Mouse (Mus musculus) thymus, postnatal 36 days (tissue): Measurements from ENCODE around the gene Slc25a19.

Experiments used
- DNase-seq, 2 experiments: peaks; one replicate each; pipeline ENCODE4 v3.0.0; 2022; ENCODE audit warnings: mixed read lengths in 2 of 2

The Slc25a19 gene

DNA sequence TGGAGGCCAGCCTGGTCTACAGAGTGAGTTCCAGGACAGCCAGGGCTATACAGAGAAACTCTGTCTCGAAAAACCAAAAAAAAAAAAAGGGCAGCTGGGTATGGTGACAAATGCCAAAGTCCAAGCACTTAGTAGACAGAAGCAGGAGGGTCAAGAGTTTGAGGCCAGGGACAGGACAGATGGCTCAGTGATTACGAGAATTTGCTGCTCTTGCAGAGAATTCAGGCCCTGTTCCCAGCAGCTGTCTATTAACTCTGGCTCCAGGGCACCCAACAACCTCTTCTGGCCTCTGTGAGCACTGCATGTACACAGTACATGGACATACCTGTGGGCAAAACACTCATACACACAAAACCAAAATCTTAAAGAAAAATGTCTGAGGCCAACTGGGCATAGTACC, 10.1 kb downstream of the Slc25a19 start:
- no peak for DNase-seq

GRCm38 (mm10) chr11:115616893-115617292, 11.2 kb downstream of the Slc25a19 start:
- no peak for DNase-seq

DNA sequence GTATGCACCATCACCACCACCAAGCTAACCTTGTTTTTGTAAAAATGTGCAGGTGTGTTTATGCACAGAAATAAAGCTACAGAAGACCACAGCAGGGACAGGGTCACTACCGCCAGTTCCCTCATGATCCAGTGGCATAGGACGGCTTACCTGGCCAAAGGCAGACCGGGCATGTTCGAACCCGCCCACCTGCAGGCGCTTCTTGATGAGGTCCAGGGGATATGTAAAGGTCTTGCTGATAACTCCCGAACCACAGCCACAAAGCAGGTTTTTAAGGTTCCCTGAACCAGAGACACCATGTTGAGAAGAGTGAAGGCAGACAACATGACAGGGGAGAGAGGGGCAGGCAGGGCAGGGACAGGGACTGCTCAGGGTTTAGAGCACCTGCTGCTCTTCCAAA, 11.7 kb downstream of the Slc25a19 start:
- DNase-seq = no peak

DNA sequence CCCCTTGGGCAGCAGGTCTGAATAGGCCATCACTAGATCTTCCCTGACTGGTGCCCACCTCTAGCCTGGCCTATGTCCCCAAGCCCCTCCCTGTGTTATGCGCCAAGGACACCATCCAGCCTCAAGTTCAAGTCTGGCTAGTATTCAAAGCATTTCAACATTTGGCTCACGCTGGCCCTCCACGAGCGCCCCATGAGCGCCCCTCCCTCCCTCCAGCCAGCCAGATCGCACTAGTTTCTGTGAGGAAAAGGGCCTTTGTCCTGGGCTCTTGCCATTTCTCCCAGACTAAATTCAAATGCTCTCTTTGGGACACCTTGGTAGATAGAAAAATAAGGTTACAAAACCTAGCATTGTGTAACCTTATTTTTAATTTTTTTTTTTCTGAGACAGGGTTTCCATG, 12.2 kb downstream of the Slc25a19 start:
- no peak for DNase-seq

DNA sequence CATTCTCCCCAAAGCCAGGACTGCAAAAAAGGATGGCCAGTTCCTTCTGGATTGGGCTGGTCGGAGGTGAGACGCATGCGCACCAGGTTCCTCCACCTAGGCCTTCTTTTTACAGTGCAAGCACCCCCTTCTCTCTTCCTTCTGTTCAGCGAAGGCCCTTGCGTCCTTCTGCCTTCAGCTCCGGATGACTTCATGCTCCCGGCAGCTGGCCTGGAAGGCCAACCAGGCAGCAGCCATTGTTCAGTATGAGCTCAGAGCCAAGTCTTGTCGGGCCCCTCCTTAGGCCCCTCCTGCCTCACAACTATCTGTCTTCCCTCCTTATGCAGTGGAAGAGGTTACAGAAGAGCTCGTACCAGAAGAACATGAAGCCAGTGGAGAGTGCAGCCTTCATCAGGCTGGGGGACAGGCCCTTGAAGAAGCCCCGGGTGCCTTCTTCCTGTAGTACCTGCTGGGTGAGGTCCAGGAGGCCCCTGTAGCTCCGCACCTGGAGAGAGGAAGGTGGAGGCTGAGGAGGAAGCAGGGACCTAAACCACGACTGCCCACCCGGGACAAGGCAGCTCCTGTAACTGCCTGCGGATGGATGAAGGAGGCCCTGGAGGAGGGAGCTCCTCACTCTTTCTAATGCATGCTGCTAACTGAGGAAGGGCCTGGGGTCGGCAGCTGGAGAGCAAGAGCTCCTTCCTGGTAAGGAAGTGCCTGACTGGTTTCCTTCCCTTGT, 12.8 kb downstream of the Slc25a19 start:
- no peak for DNase-seq

- no peak for DNase-seq
Measured at GRCm38 (mm10) chr11:115614346-115615107, 13.6 kb downstream of the Slc25a19 start.

DNA sequence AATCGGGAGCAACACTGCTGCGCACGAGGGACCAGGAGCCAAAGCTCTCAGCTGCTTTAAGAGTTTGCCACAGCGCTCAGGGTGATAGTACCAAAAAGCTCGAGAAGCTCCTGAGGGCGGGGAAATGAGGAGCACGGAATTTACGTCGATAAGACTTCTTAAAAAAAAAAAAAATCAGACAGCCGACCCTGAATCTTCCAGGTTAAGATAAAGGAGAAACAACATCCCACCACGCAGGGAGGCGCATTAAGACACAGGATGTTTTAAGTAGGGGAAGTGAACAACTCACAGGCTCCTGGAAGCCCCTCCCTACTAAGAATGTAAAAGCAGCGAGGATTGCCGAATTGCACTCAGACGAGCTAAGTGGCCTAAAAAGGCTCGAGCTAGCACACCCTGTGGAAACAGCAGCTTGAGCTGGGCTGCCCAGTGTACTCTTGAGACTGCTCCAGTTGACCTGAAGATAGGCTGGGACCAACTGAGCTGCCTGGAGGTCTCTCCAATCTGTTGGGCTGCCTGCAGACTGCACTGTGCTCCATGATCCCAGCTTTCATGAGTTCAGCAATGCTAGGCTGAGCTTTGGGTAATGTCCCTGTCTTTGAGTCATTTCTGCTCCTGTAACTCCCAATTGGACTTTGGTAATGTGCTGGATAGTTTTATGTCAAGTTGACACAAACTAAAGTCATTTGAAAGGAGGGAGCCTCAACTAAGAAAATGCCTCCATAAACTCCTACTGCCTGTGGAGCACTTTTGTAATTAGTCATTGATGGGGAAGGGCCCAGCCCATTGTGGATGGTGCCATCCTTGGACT, 14.8 kb downstream of the Slc25a19 start:
- peak in 1 of 2 experiments; percentile 58 for DNase-seq

GRCm38 (mm10) chr11:115612410-115613137, 15.5 kb downstream of the Slc25a19 start, which contains the start of gene Mif4gd:
Gene Mif4gd (minus strand): TSS chr11:115612969.
- DNase-seq = peak; percentile 96 to 99

- DNase-seq = peak; percentile 41 to 54
Measured at GRCm38 (mm10) chr11:115612059-115612409, 16.1 kb downstream of the Slc25a19 start.

- DNase-seq = no peak
Measured at GRCm38 (mm10) chr11:115611173-115611572, 16.9 kb downstream of the Slc25a19 start.

- DNase-seq = no peak
Measured at GRCm38 (mm10) chr11:115609576-115609975, 18.5 kb downstream of the Slc25a19 start.

- DNase-seq = no peak
Measured at GRCm38 (mm10) chr11:115608421-115609399, 19.4 kb downstream of the Slc25a19 start.

GRCm38 (mm10) chr11:115606733-115607132, 21.4 kb downstream of the Slc25a19 start:
- no peak for DNase-seq

GRCm38 (mm10) chr11:115604304-115604696, 23.8 kb downstream of the Slc25a19 start:
- peak in 1 of 2 experiments; percentile 55 for DNase-seq

- peak; percentile 92 for DNase-seq
Measured at GRCm38 (mm10) chr11:115603476-115604303, 24.4 kb downstream of the Slc25a19 start, which contains the start of the genes Mrps7 and Gga3. Gene Mrps7 (plus strand): TSS chr11:115603925. Gene Gga3 (minus strand): TSS chr11:115604051.

GRCm38 (mm10) chr11:115603128-115603475, 25.0 kb downstream of the Slc25a19 start:
- no peak for DNase-seq

- DNase-seq = no peak
Measured at GRCm38 (mm10) chr11:115601174-115601573, 26.9 kb downstream of the Slc25a19 start.

GRCm38 (mm10) chr11:115600743-115601142, 27.4 kb downstream of the Slc25a19 start:
- no peak for DNase-seq

- DNase-seq = no peak
Measured at GRCm38 (mm10) chr11:115599722-115600121, 28.4 kb downstream of the Slc25a19 start.

DNA sequence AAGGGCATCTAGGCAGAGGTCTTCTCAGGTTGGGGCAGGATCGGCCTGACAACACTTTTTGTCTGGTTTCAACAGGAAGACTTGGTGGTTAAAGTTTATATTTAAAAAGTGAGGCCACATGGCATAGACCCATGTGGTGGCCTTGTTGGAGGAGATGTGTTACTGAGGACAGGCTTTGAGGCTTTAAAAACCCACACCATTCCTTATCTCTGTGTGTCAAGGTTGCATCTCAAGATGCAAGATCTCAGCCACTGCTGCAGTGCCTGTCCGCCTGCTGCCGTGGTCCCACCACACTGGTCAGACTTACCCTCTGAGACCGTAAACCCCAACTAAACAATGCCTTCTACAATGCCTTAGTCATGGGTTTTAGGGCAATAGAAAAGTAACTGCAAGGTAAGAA, 29.8 kb downstream of the Slc25a19 start:
- DNase-seq = no peak
